Mouse (Mus musculus) forebrain, embryonic 14.5 days (tissue): ENCODE results near the gene Rtn4r. TPM values are rescaled to one million over a fixed set of nuclear protein-coding genes. Genes with fewer than 3 reads are reported as not detected.

Source experiments
- ATAC-seq: fragments of 200-750 bp; cut with Nextera tagmentation; 2 replicates; pipeline ENCODE4 v1.8.0; 2017; ENCODE audit warnings: mild to moderate bottlenecking, moderate library complexity
- DNase-seq: peaks from one replicate; pipeline ENCODE4 v3.0.0-alpha.2; 2015; ENCODE audit warnings: low spot score
- H3K27ac ChIP-seq: fragments of 300-500 bp; sonication (generic); 2 replicates; pipeline ENCODE4 v1.5.1; 2014; ENCODE audit warnings: low read depth, mild to moderate bottlenecking, control low read depth, low read length, moderate library complexity
- H3K27me3 ChIP-seq: fragments of 300-500 bp; sonication (generic); replicated peaks from 2 replicates; pipeline ENCODE4 v1.6.1; 2014; ENCODE audit warnings: low read length, control low read depth, mixed read lengths; ENCODE audit not compliant: control insufficient read depth, insufficient read depth
- H3K36me3 ChIP-seq: fragments of 300-500 bp; sonication (generic); 2 replicates; pipeline ENCODE4 v1.6.1; 2014; ENCODE audit warnings: low read length, control low read depth; ENCODE audit not compliant: control insufficient read depth, insufficient read depth
- H3K4me1 ChIP-seq: fragments of 300-500 bp; sonication (generic); 2 replicates; pipeline ENCODE4 v1.6.1; 2014; ENCODE audit warnings: antibody characterized with exemption, low read length, control low read depth; ENCODE audit not compliant: control insufficient read depth, insufficient read depth
- H3K4me2 ChIP-seq: fragments of 300-500 bp; sonication (generic); 2 replicates; pipeline ENCODE4 v1.6.1; 2014; ENCODE audit warnings: mild to moderate bottlenecking, control low read depth, low read length
- H3K4me3 ChIP-seq: fragments of 300-500 bp; sonication (generic); 2 replicates; pipeline ENCODE4 v1.5.1; 2014; ENCODE audit warnings: low read depth, low read length, control low read depth
- H3K9ac ChIP-seq: fragments of 300-500 bp; sonication (generic); 2 replicates; pipeline ENCODE4 v1.6.1; 2014; ENCODE audit warnings: mild to moderate bottlenecking, low read length, control low read depth, moderate library complexity
- H3K9me3 ChIP-seq: fragments of 300-500 bp; sonication (generic); replicated peaks from 2 replicates; pipeline ENCODE4 v1.6.1; 2016; ENCODE audit warnings: low read length, control low read depth, mixed read lengths; ENCODE audit not compliant: control insufficient read depth
- WGBS: fragments of 180-500 bp; shearing (Covaris S2); extraction: QIAGEN DNeasy Blood & Tissue Kit; methylation state at CpG from one replicate; pipeline ENCODE4 v1.1.7; 2014; 5-methylcytosine and 5-hydroxymethylcytosine counted together
- polyA plus RNA-seq: library from polyadenylated mRNA; unstranded; fragments of >200 nt; fragmentation: Nextera tagmentation; extraction: Ambion mirVana; gene quantifications from 2 replicates; pipeline ENCODE4 v1.2.1, GENCODE M21; 2014

Rtn4r gene
- polyA plus RNA-seq, 1 experiment from 2014 or later, result 11.0 TPM

DNA sequence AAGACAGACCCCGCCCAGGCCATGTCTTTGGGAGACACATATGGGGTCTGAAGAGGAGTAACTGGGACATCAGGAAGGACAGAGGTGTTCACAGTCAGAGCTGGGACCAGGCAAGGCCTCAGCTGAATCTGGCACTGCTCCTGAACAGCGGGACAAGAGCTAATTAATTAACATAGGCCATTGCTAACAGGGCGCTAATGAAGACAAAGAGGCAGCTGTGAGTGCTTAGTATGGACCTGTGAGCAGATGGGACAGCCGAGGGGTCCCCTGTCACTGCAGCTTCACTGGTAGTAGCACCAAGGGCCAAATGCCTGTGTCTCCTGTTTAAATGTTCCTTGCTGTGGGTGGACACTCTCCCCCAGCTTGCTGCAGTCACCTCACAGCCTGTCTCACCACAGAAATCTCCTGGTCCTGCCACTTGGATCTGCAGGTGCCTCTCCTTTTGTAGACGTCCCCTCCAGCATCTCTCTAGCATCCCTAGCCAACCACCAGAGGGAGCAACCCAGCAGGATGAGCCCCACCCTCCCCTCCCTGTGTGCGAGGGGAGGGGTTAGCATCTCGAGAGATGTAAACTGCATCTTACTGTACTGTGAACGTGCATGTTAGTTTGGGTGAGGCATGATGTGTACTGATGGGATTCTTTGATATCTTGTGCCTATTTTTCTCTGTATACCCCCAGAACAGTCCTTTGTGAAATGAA, 8.3 kb upstream of the Rtn4r start:
- peak; percentile 90 for ATAC-seq
- no peak overlapping the region; the same call in 1 of the 2 replicates for H3K9ac ChIP-seq
- 11% methylated on average over 8 of the region's 8 CpGs for WGBS
- H3K27me3 ChIP-seq, result no peaks in the 10 kb centered on the region
- H3K9me3 ChIP-seq, result no peaks in the 10 kb centered on the region
- H3K4me3 ChIP-seq, result no peak overlapping the region
- no peaks in the 10 kb centered on the region for H3K36me3 ChIP-seq
- H3K27ac ChIP-seq, result peak overlapping the region; percentile 56; the same call in 1 of the 2 replicates
- no peak overlapping the region for H3K4me2 ChIP-seq
- no peaks in the 10 kb centered on the region for H3K4me1 ChIP-seq
- DNase-seq, result peak; percentile 90

DNA sequence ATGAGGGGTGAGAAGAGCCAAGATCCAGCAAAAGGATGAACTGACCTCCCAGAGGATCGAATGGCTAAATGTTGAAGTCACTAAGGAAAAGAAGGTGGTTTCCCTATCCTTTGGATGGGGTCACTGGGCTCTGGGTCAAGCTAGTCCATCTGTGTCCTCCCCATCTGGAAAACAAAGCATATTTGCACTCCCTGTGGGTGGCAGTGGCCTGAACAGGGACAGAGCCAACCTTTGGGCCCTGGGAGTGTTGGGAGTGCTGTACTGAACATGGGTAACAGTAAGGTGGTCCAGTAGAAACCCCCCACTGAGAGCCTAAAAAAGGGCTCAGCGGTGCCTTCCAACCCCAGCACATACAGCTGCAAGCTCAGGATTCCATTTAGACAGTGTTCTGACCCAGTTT, 4.7 kb upstream of the Rtn4r start:
- ATAC-seq, result no peak
- H3K4me2 ChIP-seq, result no peak overlapping the region
- H3K4me3 ChIP-seq, result no peak overlapping the region
- no peak overlapping the region for H3K9ac ChIP-seq
- H3K36me3 ChIP-seq, result no peaks in the 10 kb centered on the region
- DNase-seq, result no peak
- H3K4me1 ChIP-seq, result no peaks in the 10 kb centered on the region
- 72% methylated on average over 2 of the region's 2 CpGs for WGBS
- H3K9me3 ChIP-seq, result no peaks in the 10 kb centered on the region
- H3K27ac ChIP-seq, result no peak overlapping the region
- 0 out of 2 replicates have a peak, but pooled peaks cover 4% of the 10 kb centered on the region for H3K27me3 ChIP-seq

DNA sequence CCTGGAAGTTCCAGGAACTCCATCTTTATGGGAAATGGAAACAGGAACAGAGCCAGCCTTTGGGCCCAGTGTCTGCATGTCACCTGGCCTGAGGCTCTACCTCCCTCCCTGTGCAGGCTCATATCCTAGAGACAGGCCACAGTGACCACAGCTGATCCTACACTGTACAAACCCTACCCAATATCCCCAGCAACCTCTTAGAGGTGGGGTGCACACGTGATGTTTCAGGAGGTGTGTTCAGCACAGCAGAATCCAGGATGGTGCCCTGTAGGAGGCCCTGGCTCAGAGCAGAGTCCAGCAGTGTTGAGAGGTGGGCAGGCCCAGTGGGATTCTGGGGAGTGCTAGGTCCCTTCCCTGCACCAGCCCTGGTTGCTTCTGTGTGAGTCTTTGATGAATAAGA, 4.0 kb upstream of the Rtn4r start:
- no peaks in the 10 kb centered on the region for H3K36me3 ChIP-seq
- H3K27me3 ChIP-seq, result 0 out of 2 replicates have a peak, but pooled peaks cover 4% of the 10 kb centered on the region
- DNase-seq (no peak), ATAC-seq (no peak)
- H3K27ac ChIP-seq, result no peak overlapping the region
- H3K9me3 ChIP-seq, result no peaks in the 10 kb centered on the region
- WGBS, result 44% methylated on average over 1 of the region's 1 CpGs
- no peak overlapping the region for H3K4me2 ChIP-seq
- H3K4me3 ChIP-seq, result no peak overlapping the region
- no peaks in the 10 kb centered on the region for H3K4me1 ChIP-seq
- H3K9ac ChIP-seq, result no peak overlapping the region

DNA sequence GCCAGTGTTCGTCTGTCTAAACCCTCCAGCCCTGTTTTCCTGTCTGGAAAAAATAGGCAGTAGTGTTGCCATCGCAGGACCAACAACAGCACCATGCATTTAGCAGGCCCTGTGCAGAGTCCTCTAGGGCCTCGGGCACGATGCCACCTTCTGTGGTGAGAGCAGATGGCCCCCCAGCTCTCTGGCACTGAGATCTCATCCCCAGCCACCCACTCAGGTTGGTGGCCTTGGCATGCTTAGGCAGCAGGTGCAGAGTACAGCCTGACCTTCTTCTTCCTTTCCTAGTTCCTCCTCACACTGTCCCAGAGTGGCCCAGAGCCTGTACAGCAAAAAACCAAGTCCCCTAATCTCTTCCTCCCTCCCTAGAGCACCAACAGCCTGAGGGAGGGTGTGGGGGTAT, 3.4 kb upstream of the Rtn4r start:
- Histone ChIP-seq H3K27ac (no peak overlapping the region), H3K9me3 (no peaks in the 10 kb centered on the region), H3K36me3 (no peaks in the 10 kb centered on the region), H3K4me3 (no peak overlapping the region), H3K4me1 (peaks cover 5% of the 10 kb centered on the region; the same call in 1 of the 2 replicates), H3K27me3 (0 out of 2 replicates have a peak, but pooled peaks cover 4% of the 10 kb centered on the region), H3K4me2 (no peak overlapping the region), H3K9ac (no peak overlapping the region)
- 55% methylated on average over 4 of the region's 4 CpGs for WGBS
- DNase-seq, result no peak
- ATAC-seq, result no peak

DNA sequence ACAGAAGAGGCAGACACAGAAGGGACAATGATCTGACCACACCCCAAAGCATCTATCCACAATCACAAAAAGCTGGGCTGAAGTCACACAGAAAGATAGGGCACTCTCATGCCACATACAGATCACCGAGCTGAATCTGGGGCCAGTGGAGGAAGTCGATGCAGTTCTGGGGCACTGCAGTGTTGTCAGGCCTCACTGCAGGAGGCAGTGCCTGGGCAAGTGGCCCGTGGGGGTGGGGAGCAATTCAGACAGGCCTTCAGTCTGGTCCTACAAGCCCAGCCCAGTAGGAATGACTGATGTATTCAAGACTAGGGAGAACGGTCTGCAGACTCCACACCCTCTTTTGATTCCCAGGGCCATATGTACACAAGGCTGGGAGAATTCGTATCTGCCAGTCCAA, 2.8 kb upstream of the Rtn4r start:
- Histone ChIP-seq H3K27ac (no peak overlapping the region), H3K27me3 (0 out of 2 replicates have a peak, but pooled peaks cover 4% of the 10 kb centered on the region), H3K4me1 (peaks cover 11% of the 10 kb centered on the region), H3K9ac (no peak overlapping the region), H3K4me3 (no peak overlapping the region), H3K4me2 (no peak overlapping the region), H3K9me3 (no peaks in the 10 kb centered on the region), H3K36me3 (no peaks in the 10 kb centered on the region)
- 29% methylated on average over 5 of the region's 5 CpGs for WGBS
- ATAC-seq (no peak), DNase-seq (no peak)

DNA sequence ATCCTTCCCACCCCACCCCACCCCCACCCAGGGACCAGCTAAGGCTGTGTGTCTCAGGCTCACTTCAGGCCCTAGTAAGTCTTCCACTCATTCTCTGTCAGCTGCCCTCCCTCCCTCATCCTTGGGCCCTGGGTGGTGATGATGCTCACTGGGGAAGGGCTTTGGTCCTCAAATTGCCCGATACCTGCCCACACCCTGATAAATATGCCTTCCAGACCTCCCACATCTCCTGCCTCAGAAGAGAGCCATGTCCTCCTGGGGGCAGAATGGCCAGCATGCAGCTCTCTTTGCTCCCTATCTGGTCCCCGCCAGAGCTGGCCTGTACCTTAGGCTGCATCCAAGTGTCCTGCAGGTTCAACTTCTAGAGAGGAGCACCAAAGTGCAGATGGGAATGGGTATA, 2.3 kb upstream of the Rtn4r start:
- no peak for DNase-seq
- ATAC-seq, result no peak
- Histone ChIP-seq H3K4me2 (no peak overlapping the region), H3K9ac (no peak overlapping the region), H3K36me3 (no peaks in the 10 kb centered on the region), H3K27me3 (0 out of 2 replicates have a peak, but pooled peaks cover 4% of the 10 kb centered on the region), H3K4me1 (peaks cover 12% of the 10 kb centered on the region), H3K4me3 (no peak overlapping the region), H3K9me3 (no peaks in the 10 kb centered on the region), H3K27ac (no peak overlapping the region)
- 90% methylated on average over 2 of the region's 2 CpGs for WGBS

DNA sequence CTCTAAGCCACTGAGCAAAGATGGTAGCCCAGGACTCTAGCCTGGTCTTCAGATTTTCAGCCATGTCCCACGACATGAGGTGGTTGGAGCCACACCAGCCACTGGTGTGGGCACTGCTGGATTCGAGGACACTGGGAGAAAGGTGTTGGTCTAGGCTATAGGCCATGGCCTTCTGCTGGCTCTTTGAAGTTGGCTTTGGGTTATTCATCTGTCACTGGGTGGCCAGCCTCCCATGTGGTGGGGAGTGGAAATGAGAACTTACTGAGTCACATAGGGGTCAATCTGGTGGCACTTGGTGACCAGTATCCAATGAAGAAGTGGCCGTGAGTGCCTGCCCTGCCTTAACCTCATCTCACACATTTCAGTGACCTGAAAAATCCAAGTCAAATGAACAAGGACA, 1.2 kb upstream of the Rtn4r start:
- Histone ChIP-seq H3K27me3 (0 out of 2 replicates have a peak, but pooled peaks cover 4% of the 10 kb centered on the region), H3K27ac (no peak overlapping the region), H3K36me3 (no peaks in the 10 kb centered on the region), H3K4me1 (peaks cover 14% of the 10 kb centered on the region), H3K4me2 (no peak overlapping the region), H3K4me3 (no peak overlapping the region), H3K9ac (no peak overlapping the region), H3K9me3 (no peaks in the 10 kb centered on the region)
- no peak for DNase-seq
- no peak for ATAC-seq
- WGBS, result 79% methylated on average over 3 of the region's 3 CpGs

DNA sequence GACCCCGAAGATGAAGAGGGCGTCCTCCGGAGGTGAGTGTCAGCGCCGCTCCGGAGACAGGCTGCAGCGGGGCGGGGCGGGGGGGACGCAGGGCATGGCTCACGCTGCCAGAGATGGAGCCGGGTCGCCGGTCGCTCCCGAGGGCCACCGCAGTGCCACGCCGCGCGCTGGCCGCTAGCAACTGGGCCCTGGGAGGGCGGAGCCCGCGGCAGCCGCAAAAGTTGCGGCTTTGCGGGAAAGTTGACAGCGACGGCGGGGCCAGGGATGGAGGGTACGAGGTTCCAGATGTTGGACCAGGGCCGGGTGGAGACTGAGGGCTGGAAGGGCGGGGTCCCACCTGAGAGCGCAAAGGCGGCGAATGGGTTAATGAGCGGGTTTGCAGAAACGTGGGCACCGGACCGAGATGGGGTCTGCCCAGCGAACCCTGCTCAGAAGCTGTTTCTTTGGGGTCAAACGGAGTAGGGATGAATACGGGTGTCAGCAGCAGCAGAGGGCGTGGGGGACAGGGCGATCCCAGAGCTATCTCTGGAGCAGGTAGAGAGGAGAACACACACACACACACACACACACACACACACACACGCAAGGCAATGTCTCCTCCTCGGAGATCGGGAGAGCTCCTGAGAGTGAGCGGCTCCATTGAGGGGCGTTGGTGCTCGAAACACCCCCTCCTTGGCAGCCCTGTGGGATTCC, 575 bp downstream of the Rtn4r start:
- Histone ChIP-seq H3K4me1 (peaks cover 17% of the 10 kb centered on the region), H3K4me3 (peak overlapping the region; percentile 75), H3K27me3 (0 out of 2 replicates have a peak, but pooled peaks cover 4% of the 10 kb centered on the region), H3K9ac (peak overlapping the region; percentile 89), H3K27ac (peak overlapping the region; percentile 74), H3K9me3 (no peaks in the 10 kb centered on the region), H3K36me3 (no peaks in the 10 kb centered on the region), H3K4me2 (peak overlapping the region; percentile 92)
- ATAC-seq, result peak; percentile 37
- WGBS, result 1% methylated on average over 52 of the region's 52 CpGs
- DNase-seq, result no peak

DNA sequence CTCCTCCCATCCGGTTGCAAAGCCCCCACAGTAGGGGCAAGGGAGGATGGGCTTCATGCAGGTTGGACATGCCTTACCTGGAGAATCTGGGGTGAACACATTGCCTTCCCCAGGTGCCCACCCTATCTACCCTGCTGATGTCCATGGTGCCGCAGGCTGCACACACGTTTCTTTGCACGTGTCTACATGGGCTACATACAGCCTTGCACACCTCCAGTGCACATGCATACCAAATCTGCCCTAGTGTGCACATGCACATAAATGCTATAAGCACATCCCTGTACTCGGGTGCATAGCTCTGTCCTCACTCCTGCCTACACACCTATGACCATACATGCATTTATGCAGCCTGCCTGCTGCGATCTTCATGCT, 1.1 kb downstream of the Rtn4r start:
- Histone ChIP-seq H3K27ac (0 out of 2 replicates have a peak overlapping the region, but pooled peaks have one; percentile 74), H3K9ac (peak overlapping the region; percentile 89), H3K9me3 (no peaks in the 10 kb centered on the region), H3K36me3 (no peaks in the 10 kb centered on the region), H3K4me1 (peaks cover 17% of the 10 kb centered on the region), H3K27me3 (0 out of 2 replicates have a peak, but pooled peaks cover 4% of the 10 kb centered on the region), H3K4me2 (peak overlapping the region; percentile 92), H3K4me3 (peak overlapping the region; percentile 75)
- ATAC-seq (no peak), DNase-seq (no peak)
- WGBS, result 67% methylated on average over 6 of the region's 6 CpGs
